Mouse (Mus musculus) limb, embryonic 13.5 days (tissue): ENCODE measurements around the gene Per1. TPM values are rescaled to one million over a fixed set of nuclear protein-coding genes. Genes with fewer than 3 reads are reported as not detected.

Experiments
- ATAC-seq: fragments of 200-750 bp; cut with Nextera tagmentation; 2 replicates; pipeline ENCODE4 v1.8.0; 2017; ENCODE audit warnings: low read depth, moderate number of reproducible peaks, moderate TSS enrichment; ENCODE audit not compliant: low FRiP score
- H3K27ac ChIP-seq: fragments of 300-500 bp; sonication (generic); 2 replicates; pipeline ENCODE4 v1.5.1; 2015; ENCODE audit warnings: inconsistent platforms, mild to moderate bottlenecking, moderate library complexity
- H3K27me3 ChIP-seq: fragments of 300-500 bp; sonication (generic); 2 replicates; pipeline ENCODE4 v1.6.1; 2015; ENCODE audit warnings: mild to moderate bottlenecking, inconsistent platforms
- H3K36me3 ChIP-seq: fragments of 300-500 bp; sonication (generic); 2 replicates; pipeline ENCODE4 v1.6.1; 2015; ENCODE audit warnings: inconsistent platforms, mild to moderate bottlenecking, moderate library complexity
- H3K4me1 ChIP-seq: fragments of 300-500 bp; sonication (generic); 2 replicates; pipeline ENCODE4 v1.6.1; 2015; ENCODE audit warnings: inconsistent platforms
- H3K4me2 ChIP-seq: fragments of 300-500 bp; sonication (generic); replicated peaks from 2 replicates; pipeline ENCODE4 v1.6.1; 2015; ENCODE audit warnings: inconsistent platforms, mild to moderate bottlenecking, moderate library complexity
- H3K4me3 ChIP-seq: fragments of 300-500 bp; sonication (generic); 2 replicates; pipeline ENCODE4 v1.5.1; 2015; ENCODE audit warnings: moderate library complexity, mild to moderate bottlenecking, inconsistent platforms
- H3K9ac ChIP-seq: fragments of 300-500 bp; sonication (generic); 2 replicates; pipeline ENCODE4 v1.6.1; 2015; ENCODE audit warnings: mild to moderate bottlenecking, inconsistent platforms
- H3K9me3 ChIP-seq: fragments of 300-500 bp; sonication (generic); 2 replicates; pipeline ENCODE4 v1.6.1; 2016; ENCODE audit warnings: inconsistent platforms
- WGBS: fragments of 180-500 bp; shearing (Covaris S2); methylation state at CpG from one replicate; pipeline ENCODE4 v1.1.7; 2015; 5-methylcytosine and 5-hydroxymethylcytosine counted together
- polyA plus RNA-seq: library from polyadenylated mRNA; unstranded; fragments of >200 nt; fragmentation: Nextera tagmentation; extraction: Ambion mirVana; gene quantifications from 2 replicates; pipeline ENCODE4 v1.2.1, GENCODE M21; 2015

Per1 gene
- polyA plus RNA-seq, 1 experiment from 2014 or later, result 12.0 TPM

- Histone ChIP-seq H3K36me3 (peaks cover 90% of the 10 kb centered on the region), H3K4me3 (no peak overlapping the region), H3K4me2 (no peak overlapping the region), H3K27me3 (no peaks in the 10 kb centered on the region), H3K27ac (no peak overlapping the region), H3K9me3 (no peaks in the 10 kb centered on the region), H3K4me1 (peaks cover 12% of the 10 kb centered on the region), H3K9ac (no peak overlapping the region)
- 85% methylated on average over 2 of the region's 2 CpGs for WGBS
- ATAC-seq, result no peak
Observed at GRCm38 (mm10) chr11:69105796-69106195, 10.8 kb downstream of the Per1 start.

GRCm38 (mm10) chr11:69106299-69106698 is 11.3 kb downstream of the Per1 start:
- H3K27me3 ChIP-seq, result no peaks in the 10 kb centered on the region
- H3K4me2 ChIP-seq, result no peak overlapping the region
- WGBS, result 90% methylated on average over 11 of the region's 11 CpGs
- no peak overlapping the region for H3K27ac ChIP-seq
- ATAC-seq, result no peak
- H3K4me3 ChIP-seq, result no peak overlapping the region
- H3K36me3 ChIP-seq, result peaks cover 85% of the 10 kb centered on the region
- no peaks in the 10 kb centered on the region for H3K9me3 ChIP-seq
- peaks cover 13% of the 10 kb centered on the region for H3K4me1 ChIP-seq
- H3K9ac ChIP-seq, result no peak overlapping the region

- Histone ChIP-seq H3K9ac (no peak overlapping the region), H3K4me3 (no peak overlapping the region), H3K27ac (no peak overlapping the region), H3K27me3 (0 out of 2 replicates have a peak, but pooled peaks cover under 1% of the 10 kb centered on the region), H3K9me3 (no peaks in the 10 kb centered on the region), H3K4me2 (no peak overlapping the region), H3K36me3 (peaks cover 80% of the 10 kb centered on the region), H3K4me1 (peaks cover 17% of the 10 kb centered on the region)
- 87% methylated on average over 11 of the region's 11 CpGs for WGBS
- ATAC-seq, result no peak
Observed at GRCm38 (mm10) chr11:69106842-69107241, 11.8 kb downstream of the Per1 start.

- no peak for ATAC-seq
- 87% methylated on average over 11 of the region's 11 CpGs for WGBS
- Histone ChIP-seq H3K4me2 (no peak overlapping the region), H3K4me3 (no peak overlapping the region), H3K36me3 (peaks cover 72% of the 10 kb centered on the region), H3K9me3 (no peaks in the 10 kb centered on the region), H3K27ac (no peak overlapping the region), H3K27me3 (0 out of 2 replicates have a peak, but pooled peaks cover 4% of the 10 kb centered on the region), H3K4me1 (peaks cover 22% of the 10 kb centered on the region), H3K9ac (no peak overlapping the region)
Observed at GRCm38 (mm10) chr11:69107676-69108075, 12.7 kb downstream of the Per1 start.

GRCm38 (mm10) chr11:69108223-69108622 is 13.2 kb downstream of the Per1 start:
- 89% methylated on average over 9 of the region's 9 CpGs for WGBS
- Histone ChIP-seq H3K4me3 (no peak overlapping the region), H3K9me3 (no peaks in the 10 kb centered on the region), H3K4me1 (peaks cover 22% of the 10 kb centered on the region), H3K27ac (no peak overlapping the region), H3K27me3 (0 out of 2 replicates have a peak, but pooled peaks cover 4% of the 10 kb centered on the region), H3K36me3 (peaks cover 66% of the 10 kb centered on the region), H3K9ac (no peak overlapping the region), H3K4me2 (no peak overlapping the region)
- ATAC-seq, result no peak

- Histone ChIP-seq H3K27ac (no peak overlapping the region), H3K4me1 (peaks cover 22% of the 10 kb centered on the region), H3K9me3 (no peaks in the 10 kb centered on the region), H3K4me2 (no peak overlapping the region), H3K36me3 (peaks cover 56% of the 10 kb centered on the region), H3K9ac (no peak overlapping the region), H3K4me3 (no peak overlapping the region), H3K27me3 (0 out of 2 replicates have a peak, but pooled peaks cover 4% of the 10 kb centered on the region)
- ATAC-seq, result no peak
- 83% methylated on average over 13 of the region's 13 CpGs for WGBS
Observed at GRCm38 (mm10) chr11:69109032-69109900, 14.2 kb downstream of the Per1 start.

GRCm38 (mm10) chr11:69110319-69111046 is 15.5 kb downstream of the Per1 start:
- H3K27me3 ChIP-seq, result peaks cover 5% of the 10 kb centered on the region; the same call in 1 of the 2 replicates
- peak overlapping the region; percentile 59 for H3K9ac ChIP-seq
- peak overlapping the region; percentile 64 for H3K4me2 ChIP-seq
- peak overlapping the region; percentile 55 for H3K27ac ChIP-seq
- peaks cover 22% of the 10 kb centered on the region for H3K4me1 ChIP-seq
- H3K9me3 ChIP-seq, result no peaks in the 10 kb centered on the region
- peak overlapping the region; percentile 53 for H3K4me3 ChIP-seq
- peaks cover 44% of the 10 kb centered on the region for H3K36me3 ChIP-seq
- under 1% methylated on average over 30 of the region's 30 CpGs for WGBS
- ATAC-seq, result peak; percentile 73; the same call in 1 of the 2 replicates

GRCm38 (mm10) chr11:69111051-69111810 is 16.2 kb downstream of the Per1 start:
- Histone ChIP-seq H3K27ac (no peak overlapping the region), H3K36me3 (peaks cover 36% of the 10 kb centered on the region), H3K4me2 (peak overlapping the region; percentile 64), H3K4me1 (peaks cover 22% of the 10 kb centered on the region), H3K9me3 (no peaks in the 10 kb centered on the region), H3K9ac (peak overlapping the region; percentile 59), H3K27me3 (peaks cover 9% of the 10 kb centered on the region), H3K4me3 (peak overlapping the region; percentile 53)
- 3% methylated on average over 21 of the region's 21 CpGs for WGBS
- no peak for ATAC-seq

GRCm38 (mm10) chr11:69111865-69112264 is 16.8 kb downstream of the Per1 start:
- Histone ChIP-seq H3K4me3 (peak overlapping the region; percentile 53), H3K27me3 (peaks cover 13% of the 10 kb centered on the region), H3K9ac (peak overlapping the region; percentile 59; the same call in 1 of the 2 replicates), H3K9me3 (no peaks in the 10 kb centered on the region), H3K4me1 (peaks cover 24% of the 10 kb centered on the region), H3K27ac (no peak overlapping the region), H3K36me3 (peaks cover 30% of the 10 kb centered on the region), H3K4me2 (peak overlapping the region; percentile 64)
- whole genome bisulfite sequencing, result 63% methylated on average over 4 of the region's 4 CpGs
- ATAC-seq, result no peak

GRCm38 (mm10) chr11:69114018-69114417 is 19.0 kb downstream of the Per1 start:
- no peaks in the 10 kb centered on the region for H3K9me3 ChIP-seq
- H3K36me3 ChIP-seq, result peaks cover 8% of the 10 kb centered on the region
- no peak overlapping the region for H3K4me3 ChIP-seq
- no peak overlapping the region for H3K4me2 ChIP-seq
- no peak overlapping the region for H3K9ac ChIP-seq
- ATAC-seq, result no peak
- peaks cover 15% of the 10 kb centered on the region for H3K27me3 ChIP-seq
- H3K27ac ChIP-seq, result no peak overlapping the region
- H3K4me1 ChIP-seq, result peaks cover 29% of the 10 kb centered on the region
- 73% methylated on average over 3 of the region's 3 CpGs for WGBS

- H3K4me2 ChIP-seq, result no peak overlapping the region
- WGBS, result 86% methylated on average over 3 of the region's 3 CpGs
- no peak for ATAC-seq
- no peaks in the 10 kb centered on the region for H3K9me3 ChIP-seq
- no peak overlapping the region for H3K9ac ChIP-seq
- H3K4me1 ChIP-seq, result peaks cover 32% of the 10 kb centered on the region
- no peak overlapping the region for H3K27ac ChIP-seq
- H3K27me3 ChIP-seq, result peaks cover 15% of the 10 kb centered on the region
- no peak overlapping the region for H3K4me3 ChIP-seq
- peaks cover 2% of the 10 kb centered on the region; the same call in 1 of the 2 replicates for H3K36me3 ChIP-seq
Observed at GRCm38 (mm10) chr11:69114621-69115020, 19.6 kb downstream of the Per1 start.
